Mouse (Mus musculus) myocyte (in vitro differentiated cells): ENCODE measurements around the gene Popdc3. TPM values are rescaled to one million over a fixed set of nuclear protein-coding genes. Genes with fewer than 3 reads are reported as not detected.

Experiments
- H3K27me3 ChIP-seq: one replicate; pipeline ENCODE4 v1.6.1; 2011; ENCODE audit not compliant: control insufficient read depth, insufficient read depth, insufficient read length
- H3K36me3 ChIP-seq: one replicate; pipeline ENCODE4 v1.6.1; 2011; ENCODE audit not compliant: control insufficient read depth, insufficient read depth
- H3K4me2 ChIP-seq: one replicate; pipeline ENCODE4 v1.6.1; 2011; ENCODE audit warnings: low read depth, control low read depth
- H3K4me3 ChIP-seq: one replicate; pipeline ENCODE4 v1.5.1; 2011; ENCODE audit warnings: mild to moderate bottlenecking, control low read depth, moderate library complexity
- H3K79me2 ChIP-seq: one replicate; pipeline ENCODE4 v1.6.1; 2011; ENCODE audit not compliant: control insufficient read depth, insufficient read depth
- H3ac ChIP-seq: one replicate; pipeline ENCODE4 v1.6.1; 2011; ENCODE audit not compliant: control insufficient read depth, insufficient read length
- CEBPB ChIP-seq: IDR thresholded peaks from 2 replicates; pipeline ENCODE4 v1.6.1; 2011; ENCODE audit warnings: mild to moderate bottlenecking, moderate library complexity; ENCODE audit not compliant: poor library complexity, insufficient read depth, severe bottlenecking
- E2F4 ChIP-seq: IDR thresholded peaks from one replicate; pipeline ENCODE4 v1.6.1; 2011; ENCODE audit warnings: mild to moderate bottlenecking, control low read depth, moderate library complexity; ENCODE audit not compliant: insufficient read depth
- MAX ChIP-seq: IDR thresholded peaks from one replicate; pipeline ENCODE4 v1.6.1; 2011; ENCODE audit warnings: low read depth, mild to moderate bottlenecking, control low read depth
- MYOD1 ChIP-seq, 3 experiments: IDR thresholded peaks; one replicate each; pipeline ENCODE4 v1.6.1; 2011; ENCODE audit warnings: control low read depth in 2 of 3, low read depth in 2 of 3, mild to moderate bottlenecking in 2 of 3, moderate library complexity in 1 of 3; ENCODE audit not compliant: insufficient read length in 2 of 3, control insufficient read depth in 1 of 3
- MYOG ChIP-seq, 3 experiments: IDR thresholded peaks; one replicate each; pipeline ENCODE4 v1.6.1; 2011; ENCODE audit warnings: control low read depth in 2 of 3, low read depth in 2 of 3, mild to moderate bottlenecking in 2 of 3; ENCODE audit not compliant: insufficient read length in 2 of 3, control insufficient read depth in 1 of 3, insufficient read depth in 1 of 3
- POLR2A ChIP-seq: IDR thresholded peaks from one replicate; pipeline ENCODE4 v1.6.1; 2011; ENCODE audit warnings: low read depth, mild to moderate bottlenecking, control low read depth, moderate library complexity; ENCODE audit not compliant: insufficient read length
- POLR2AphosphoS2 ChIP-seq: IDR thresholded peaks from one replicate; pipeline ENCODE4 v1.6.1; 2011; ENCODE audit warnings: low read depth, control low read depth; ENCODE audit not compliant: insufficient read length
- REST ChIP-seq: IDR thresholded peaks from one replicate; pipeline ENCODE4 v1.6.1; 2011; ENCODE audit warnings: mild to moderate bottlenecking, control low read depth, moderate library complexity; ENCODE audit not compliant: insufficient read depth, insufficient read length
- SRF ChIP-seq: IDR thresholded peaks from one replicate; pipeline ENCODE4 v1.6.1; 2011; ENCODE audit warnings: low read depth; ENCODE audit not compliant: control insufficient read depth, insufficient read length
- TCF12 ChIP-seq: IDR thresholded peaks from one replicate; pipeline ENCODE4 v1.6.1; 2011; ENCODE audit warnings: mild to moderate bottlenecking, control low read depth; ENCODE audit not compliant: poor library complexity, insufficient read depth, severe bottlenecking
- TCF3 ChIP-seq: IDR thresholded peaks from one replicate; pipeline ENCODE4 v1.6.1; 2011; ENCODE audit warnings: low read depth, control low read depth; ENCODE audit not compliant: insufficient read length
- USF1 ChIP-seq: IDR thresholded peaks from one replicate; pipeline ENCODE4 v1.6.1; 2011; ENCODE audit warnings: low read depth, mild to moderate bottlenecking, control low read depth, moderate library complexity
- polyA plus RNA-seq: library from polyadenylated mRNA; unstranded; fragments of >200 nt; fragmentation: generic; extraction: Trizol; gene quantifications from one replicate; pipeline ENCODE4 v1.2.1, GENCODE M21; 2012; ENCODE audit warnings: missing spikeins

Popdc3 gene
- polyA plus RNA-seq, 1 experiment = 122 TPM

DNA sequence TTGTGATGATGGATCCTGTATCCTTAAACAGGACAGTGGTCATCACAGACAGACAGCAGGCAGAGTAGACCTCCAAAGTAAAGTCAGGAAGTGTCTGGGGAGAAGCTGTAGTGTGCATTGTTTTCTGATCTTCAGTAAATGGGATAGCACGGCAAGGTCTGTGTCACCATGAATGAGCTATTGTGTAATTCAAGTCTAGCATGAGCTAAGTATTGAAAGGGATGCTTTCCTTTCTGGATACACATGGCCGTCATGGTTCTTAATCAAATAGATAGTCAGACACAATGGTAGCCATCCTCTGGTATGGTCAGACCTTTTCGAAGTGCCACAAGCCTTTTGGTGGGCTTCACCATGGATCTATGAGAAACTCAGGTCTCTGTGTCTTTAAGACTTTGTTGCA is 142.4 kb downstream of the Popdc3 start:
- Histone ChIP-seq H3K27me3 (no peaks in the 10 kb centered on the region), H3K36me3 (peaks cover 37% of the 10 kb centered on the region), H3K4me3 (no peak overlapping the region), H3ac (no peak overlapping the region), H3K79me2 (peaks cover 19% of the 10 kb centered on the region), H3K4me2 (no peak overlapping the region)
- TF ChIP-seq E2F4 = no peak
- TF ChIP-seq MYOG (IDR thresholded peaks at IDR 0.05; ENCODE audit: control insufficient read depth in 1 of 3, insufficient read depth in 1 of 3, insufficient read length in 2 of 3, low read depth in 2 of 3) = no peak
- TF ChIP-seq MAX = no peak
- no peak for TF ChIP-seq SRF
- TF ChIP-seq TCF12 = no peak
- no peak for TF ChIP-seq TCF3
- no peak for TF ChIP-seq USF1
- no peak for TF ChIP-seq REST
- no peak for TF ChIP-seq MYOD1 (IDR thresholded peaks at IDR 0.05; ENCODE audit: control insufficient read depth in 1 of 3, insufficient read length in 2 of 3, low read depth in 2 of 3)
- no peak for TF ChIP-seq CEBPB
- TF ChIP-seq POLR2AphosphoS2 = no peak
- no peak for TF ChIP-seq POLR2A

DNA sequence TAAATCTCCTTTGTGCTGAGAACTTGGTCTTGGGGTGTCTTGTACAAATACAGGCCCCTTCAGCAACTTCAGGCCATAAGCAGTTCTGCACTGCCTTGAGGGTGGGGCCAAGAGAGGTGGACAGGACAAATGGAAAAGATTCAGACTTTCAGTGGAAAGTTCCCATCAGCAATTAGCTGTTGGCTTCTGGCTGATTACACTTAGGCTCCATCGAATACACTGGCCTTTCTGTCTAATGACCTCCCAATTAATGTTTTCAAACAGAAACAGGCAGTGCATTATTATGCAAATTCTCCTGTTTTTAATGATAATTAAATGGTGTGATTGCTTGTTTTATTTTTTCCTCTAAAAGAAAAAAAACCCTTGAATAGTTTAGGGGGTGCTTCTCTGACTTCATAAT is 146.3 kb downstream of the Popdc3 start:
- Histone ChIP-seq H3K27me3 (no peaks in the 10 kb centered on the region), H3K4me3 (no peak overlapping the region), H3ac (no peak overlapping the region), H3K4me2 (no peak overlapping the region), H3K79me2 (no peaks in the 10 kb centered on the region), H3K36me3 (peaks cover 2% of the 10 kb centered on the region)
- no peak for TF ChIP-seq POLR2A

- H3K27me3 ChIP-seq = no peaks in the 10 kb centered on the region
- no peaks in the 10 kb centered on the region for H3K36me3 ChIP-seq
- no peak overlapping the region for H3ac ChIP-seq
- no peak overlapping the region for H3K4me3 ChIP-seq
- no peaks in the 10 kb centered on the region for H3K79me2 ChIP-seq
- H3K4me2 ChIP-seq = no peak overlapping the region
- TF ChIP-seq SRF = no peak
- no peak for TF ChIP-seq TCF3
- TF ChIP-seq MYOD1 (IDR thresholded peaks at IDR 0.05; ENCODE audit: control insufficient read depth in 1 of 3, insufficient read length in 2 of 3, low read depth in 2 of 3) = no peak
- no peak for TF ChIP-seq USF1
- no peak for TF ChIP-seq TCF12
- no peak for TF ChIP-seq MYOG (IDR thresholded peaks at IDR 0.05; ENCODE audit: control insufficient read depth in 1 of 3, insufficient read depth in 1 of 3, insufficient read length in 2 of 3, low read depth in 2 of 3)
- no peak for TF ChIP-seq REST
- TF ChIP-seq POLR2AphosphoS2 = no peak
- no peak for TF ChIP-seq E2F4
- TF ChIP-seq CEBPB = no peak
- no peak for TF ChIP-seq MAX
- TF ChIP-seq POLR2A = no peak
These were observed 150.5 kb downstream of the Popdc3 start for GRCm38 (mm10) chr10:45328196-45329000.

DNA sequence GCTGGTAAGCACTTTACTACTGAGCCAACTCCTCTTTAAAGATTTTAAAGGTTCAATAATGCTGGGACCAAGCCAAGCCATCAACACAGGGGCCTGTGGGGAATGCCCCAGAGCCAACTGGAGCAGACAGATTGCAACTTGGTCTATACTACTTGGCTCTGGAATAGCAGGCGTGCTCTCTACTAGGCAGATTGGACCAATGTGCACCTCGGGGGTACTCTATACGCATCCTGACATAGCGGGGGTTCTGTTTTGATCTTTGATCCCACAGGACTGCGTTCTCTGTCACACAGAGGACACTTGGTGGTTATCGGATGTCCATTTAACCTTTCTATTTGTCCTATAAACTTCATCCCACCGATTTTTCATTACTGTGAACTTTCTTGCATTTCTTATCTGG is 157.0 kb downstream of the Popdc3 start:
- peak overlapping the region; percentile 75 for H3K4me2 ChIP-seq
- H3K27me3 ChIP-seq = no peaks in the 10 kb centered on the region
- no peak for TF ChIP-seq REST
- H3K36me3 ChIP-seq = peaks cover 8% of the 10 kb centered on the region
- H3ac ChIP-seq = no peak overlapping the region
- H3K4me3 ChIP-seq = peak overlapping the region; percentile 37
- H3K79me2 ChIP-seq = peaks cover 34% of the 10 kb centered on the region

DNA sequence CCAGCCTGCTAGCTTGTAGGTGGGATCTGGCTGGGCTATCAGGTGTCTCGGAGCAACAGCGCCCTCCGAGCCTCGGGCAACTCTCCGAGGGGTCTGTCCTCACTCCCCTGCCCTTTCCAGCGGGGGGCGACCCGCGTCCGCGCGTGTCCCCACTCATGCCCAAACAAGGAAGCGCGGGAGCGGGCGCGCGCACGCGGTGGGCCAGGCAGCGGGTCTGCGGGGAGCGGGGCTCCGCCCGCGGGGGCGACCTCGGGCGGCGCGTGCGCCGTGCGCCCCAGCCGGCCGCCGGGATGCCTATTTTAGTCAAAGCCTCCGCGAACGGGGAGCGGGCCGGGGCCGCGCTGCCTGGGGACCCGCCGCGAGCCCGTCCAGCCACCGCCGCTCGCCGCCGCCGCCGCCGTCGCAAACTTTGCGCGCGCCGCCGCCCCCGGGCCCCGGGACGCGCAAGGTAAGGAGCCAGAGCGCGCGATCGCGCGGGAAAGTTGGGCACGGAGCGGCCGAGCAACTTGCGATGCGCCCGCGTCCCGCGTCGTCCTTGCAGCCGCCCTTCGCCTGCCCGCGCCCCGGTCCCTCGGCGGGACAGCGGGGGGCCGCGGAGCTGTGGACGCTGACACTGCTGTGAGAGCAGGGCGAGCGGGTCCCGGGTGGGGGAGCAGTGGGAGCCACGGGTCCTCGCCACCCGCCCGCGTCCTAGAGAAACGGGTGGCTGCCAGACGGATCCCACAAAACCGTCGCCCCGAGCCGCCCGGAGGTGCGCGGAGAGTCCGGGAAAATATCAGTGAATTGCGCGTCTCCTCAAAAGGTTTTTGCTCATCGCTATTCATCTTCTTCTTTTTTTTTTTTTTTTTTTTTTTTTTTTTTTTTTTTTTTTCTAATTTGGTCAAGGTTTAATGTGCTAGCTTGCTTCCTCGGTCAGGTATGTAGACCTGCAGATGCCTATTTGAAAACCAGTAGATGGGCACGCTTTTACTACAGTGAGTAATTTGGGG is 157.8 kb downstream of the Popdc3 start, which contains the start of gene Bves:
Gene Bves, plus strand, starts transcription at position 339 of the 989 bp plus-strand sequence.
- Histone ChIP-seq H3ac (peak within 1 kb of the TSS; percentile 67), H3K36me3 (peaks cover 15% of the 10 kb centered on the region), H3K4me2 (peak within 1 kb of the TSS; percentile 95), H3K79me2 (peaks cover 34% of the 10 kb centered on the region), H3K27me3 (no peaks in the 10 kb centered on the region), H3K4me3 (peak within 1 kb of the TSS; percentile 37)
- TF ChIP-seq SRF = peak; percentile 91
- no peak for TF ChIP-seq MAX
- TF ChIP-seq POLR2A = peak; percentile 44
- no peak for TF ChIP-seq MYOD1 (IDR thresholded peaks at IDR 0.05; ENCODE audit: control insufficient read depth in 1 of 3, insufficient read length in 2 of 3, low read depth in 2 of 3)
- no peak for TF ChIP-seq TCF3
- TF ChIP-seq POLR2AphosphoS2 = peak; percentile 26
- no peak for TF ChIP-seq E2F4
- TF ChIP-seq TCF12 = no peak
- TF ChIP-seq USF1 = no peak
- peak in 1 of 3 experiments; percentile 32 for TF ChIP-seq MYOG (IDR thresholded peaks at IDR 0.05; ENCODE audit: control insufficient read depth in 1 of 3, insufficient read depth in 1 of 3, insufficient read length in 2 of 3, low read depth in 2 of 3)
